Mouse (Mus musculus): ENCODE measurements around the gene Ogt.
A peak's percentile ranks its signal among the peaks of the same experiment; 100 is the strongest.

The Ogt gene

GRCm38 (mm10) chrX:101639741-101640166 is at the start of gene Ogt:
Gene Ogt (plus strand): TSS chrX:101640060.
- peak; percentile 96 for DNase-seq (ENCODE audit: low read depth, low spot score)

- no peak for DNase-seq (ENCODE audit: low read depth, low spot score)
These were observed 23.7 kb upstream of the Ogt start for GRCm38 (mm10) chrX:101616183-101616582.

- no peak for DNase-seq (ENCODE audit: low read depth, low spot score)
These were observed 22.0 kb upstream of the Ogt start for GRCm38 (mm10) chrX:101617889-101618288.

GRCm38 (mm10) chrX:101620317-101620716 is 19.5 kb upstream of the Ogt start:
- DNase-seq (ENCODE audit: low read depth, low spot score): no peak

- DNase-seq (ENCODE audit: low read depth, low spot score): no peak
These were observed 17.3 kb upstream of the Ogt start for GRCm38 (mm10) chrX:101622539-101622938.

GRCm38 (mm10) chrX:101636821-101637525 is 2.9 kb upstream of the Ogt start:
- DNase-seq (ENCODE audit: low read depth, low spot score): no peak

- peak; percentile 55 for DNase-seq (ENCODE audit: low read depth, low spot score)
These were observed 1.0 kb upstream of the Ogt start for GRCm38 (mm10) chrX:101638856-101639255.

- DNase-seq (ENCODE audit: low read depth, low spot score): no peak
These were observed 554 bp upstream of the Ogt start for GRCm38 (mm10) chrX:101639306-101639705.

GRCm38 (mm10) chrX:101640194-101641160 is 617 bp downstream of the Ogt start:
- peak; percentile 47 for DNase-seq (ENCODE audit: low read depth, low spot score)

GRCm38 (mm10) chrX:101641161-101641530 is 1.3 kb downstream of the Ogt start:
- no peak for DNase-seq (ENCODE audit: low read depth, low spot score)

GRCm38 (mm10) chrX:101642091-101642490 is 2.2 kb downstream of the Ogt start:
- DNase-seq (ENCODE audit: low read depth, low spot score): no peak

- no peak for DNase-seq (ENCODE audit: low read depth, low spot score)
These were observed 5.4 kb downstream of the Ogt start for GRCm38 (mm10) chrX:101645286-101645685.

- DNase-seq (ENCODE audit: low read depth, low spot score): no peak
These were observed 6.8 kb downstream of the Ogt start for GRCm38 (mm10) chrX:101646621-101647020.

GRCm38 (mm10) chrX:101695686-101696085 is 55.8 kb downstream of the Ogt start:
- no peak for DNase-seq (ENCODE audit: low read depth, low spot score)

GRCm38 (mm10) chrX:101697537-101697936 is 57.7 kb downstream of the Ogt start:
- no peak for DNase-seq (ENCODE audit: low read depth, low spot score)

- no peak for DNase-seq (ENCODE audit: low read depth, low spot score)
These were observed 58.4 kb downstream of the Ogt start for GRCm38 (mm10) chrX:101698232-101698631.

- DNase-seq (ENCODE audit: low read depth, low spot score): no peak
These were observed 65.3 kb downstream of the Ogt start for GRCm38 (mm10) chrX:101705111-101705510.

GRCm38 (mm10) chrX:101720401-101720800 is 80.5 kb downstream of the Ogt start:
- no peak for DNase-seq (ENCODE audit: low read depth, low spot score)

GRCm38 (mm10) chrX:101730010-101730409 is 90.2 kb downstream of the Ogt start:
- no peak for DNase-seq (ENCODE audit: low read depth, low spot score)

- DNase-seq (ENCODE audit: low read depth, low spot score): no peak
These were observed 92.8 kb downstream of the Ogt start for GRCm38 (mm10) chrX:101732644-101733043.

GRCm38 (mm10) chrX:101733288-101733687 is 93.4 kb downstream of the Ogt start:
- no peak for DNase-seq (ENCODE audit: low read depth, low spot score)

GRCm38 (mm10) chrX:101733828-101734319 is 94.0 kb downstream of the Ogt start, which contains the start of gene Cxcr3:
Gene Cxcr3 (minus strand): TSS chrX:101734269.
- DNase-seq (ENCODE audit: low read depth, low spot score): peak; percentile 63
